In genomic region chr19:8997546-8997945, GRCm38 (mm10) we compare ENCODE assay signal across 8 mouse cellular contexts. TPM values are rescaled to one million over a fixed set of nuclear protein-coding genes. Genes with fewer than 3 reads are reported as not detected.
DNase-seq lines count a peak whose midpoint lies in the region; ATAC-seq lines count a peak whose summit lies in the region.

No protein-coding gene starts in this region.

- H3K9me3 ChIP-seq in megakaryocyte, embryonic 14.5 days: no peaks in the 10 kb centered on the region
- no peaks in the 10 kb centered on the region for H3K9me3 ChIP-seq in stomach, embryonic 14.5 days (ENCODE audit: control insufficient read depth, low read depth, low read length)

- H3K4me3 ChIP-seq in megakaryocyte, embryonic 14.5 days (replicated peaks): peak overlapping the region; percentile 66
- H3K4me3 ChIP-seq in stomach, embryonic 14.5 days (ENCODE audit: low read depth, low read length): no peak overlapping the region

- no peak overlapping the region for H3K9ac ChIP-seq in stomach, embryonic 14.5 days (replicated peaks; ENCODE audit: low read depth, low read length)

- intact Hi-C loops in left cerebral cortex, postnatal 14 days (cut with DNase I): no loop called here

- 36% methylated on average over 4 of the region's 4 CpGs for WGBS in stomach, embryonic 14.5 days

- H3K27ac ChIP-seq in stomach, embryonic 14.5 days (ENCODE audit: low read length): peak overlapping the region; percentile 66

- peaks cover 2% of the 10 kb centered on the region for H3K27me3 ChIP-seq in megakaryocyte, embryonic 14.5 days (replicated peaks)
- no peaks in the 10 kb centered on the region for H3K27me3 ChIP-seq in stomach, embryonic 14.5 days (ENCODE audit: control insufficient read depth, insufficient read depth, low read length)

- peak; percentile 89 for DNase-seq in heart, postnatal 4 days
- DNase-seq in left cerebral cortex, postnatal 14 days (ENCODE audit: low spot score in 2 of 2): peak; percentile 64 to 78

- peak overlapping the region; percentile 8; the same call in 1 of the 2 replicates for H3K4me2 ChIP-seq in stomach, embryonic 14.5 days (replicated peaks; ENCODE audit: low read depth, low read length)

- H3K4me1 ChIP-seq in megakaryocyte, embryonic 14.5 days: peaks cover 38% of the 10 kb centered on the region
- peaks cover 39% of the 10 kb centered on the region for H3K4me1 ChIP-seq in stomach, embryonic 14.5 days (ENCODE audit: control insufficient read depth, insufficient read depth, low read length)

- peaks cover 17% of the 10 kb centered on the region for H3K36me3 ChIP-seq in megakaryocyte, embryonic 14.5 days (replicated peaks; ENCODE audit: low read length)
- H3K36me3 ChIP-seq in stomach, embryonic 14.5 days (ENCODE audit: control insufficient read depth, insufficient read depth, low read length): peaks cover 28% of the 10 kb centered on the region

- peak; percentile 92 for ATAC-seq in CD4-positive, CD25-positive, alpha-beta regulatory T cell, adult 4 months
- peak; percentile 91 for ATAC-seq in activated CD4-positive, CD25-positive, alpha-beta regulatory T cell, adult 4 months
- peak; percentile 86 for ATAC-seq in frontal cortex, adult (ENCODE audit: low TSS enrichment)
- peak; percentile 93 for ATAC-seq in stomach, embryonic 14.5 days (ENCODE audit: insufficient number of reproducible peaks, insufficient read depth, low FRiP score, low read depth)
- no peak for ATAC-seq in cerebellum, adult (ENCODE audit: insufficient number of reproducible peaks, low FRiP score, low TSS enrichment)

RNA-seq across cellular contexts. Expression of gene Ahnak, which starts 8.5 kb away (rescaled TPM):
- 10 to 100 TPM; 45.2 to 48.9 TPM for polyA plus RNA-seq in CD4-positive, CD25-positive, alpha-beta regulatory T cell, adult 4 months (2017; shearing (Covaris generic))
- 10 to 100 TPM; 47.2 to 60.1 TPM for polyA plus RNA-seq in activated CD4-positive, CD25-positive, alpha-beta regulatory T cell, adult 4 months (2017; shearing (Covaris generic))
- total RNA-seq in heart, postnatal 4 days (2021): 100 to 1,000 TPM; 303 to 328 TPM
- 10 to 100 TPM; 15.7 to 23.9 TPM for total RNA-seq in left cerebral cortex, postnatal 14 days (2021)
- 4.6 and 28.7 TPM in 2 replicates for polyA plus RNA-seq in megakaryocyte, embryonic 14.5 days (2012; ENCODE audit: insufficient read depth, low replicate concordance)
- 33.4 and 40.6 TPM in 2 replicates for polyA plus RNA-seq in stomach, embryonic 14.5 days (2014; fragmentation: Nextera tagmentation; extraction: Ambion mirVana)

RNA-seq across cellular contexts. Expression of gene Eef1g, which starts 30.7 kb away (rescaled TPM):
- polyA plus RNA-seq in CD4-positive, CD25-positive, alpha-beta regulatory T cell, adult 4 months (2017; shearing (Covaris generic)): 100 to 1,000 TPM; 667 to 787 TPM
- polyA plus RNA-seq in activated CD4-positive, CD25-positive, alpha-beta regulatory T cell, adult 4 months (2017; shearing (Covaris generic)): 100 to 1,000 TPM; 589 to 842 TPM
- 100 to 1,000 TPM; 357 to 371 TPM for total RNA-seq in heart, postnatal 4 days (2021)
- total RNA-seq in left cerebral cortex, postnatal 14 days (2021): 100 to 1,000 TPM; 188 to 198 TPM
- polyA plus RNA-seq in megakaryocyte, embryonic 14.5 days (2012; ENCODE audit: insufficient read depth, low replicate concordance): 36.7 and 78.5 TPM in 2 replicates
- polyA plus RNA-seq in stomach, embryonic 14.5 days (2014; fragmentation: Nextera tagmentation; extraction: Ambion mirVana): 469 and 470 TPM in 2 replicates

RNA-seq across cellular contexts. Expression of gene Tut1, which starts 43.9 kb away (rescaled TPM):
- polyA plus RNA-seq in CD4-positive, CD25-positive, alpha-beta regulatory T cell, adult 4 months (2017; shearing (Covaris generic)): 10 to 100 TPM; 30.3 to 67.9 TPM
- 10 to 100 TPM; 21.3 to 25.1 TPM for polyA plus RNA-seq in activated CD4-positive, CD25-positive, alpha-beta regulatory T cell, adult 4 months (2017; shearing (Covaris generic))
- total RNA-seq in heart, postnatal 4 days (2021): 1 to 10 TPM; 8.3 to 9.6 TPM
- 10 to 100 TPM; 16.7 to 16.8 TPM for total RNA-seq in left cerebral cortex, postnatal 14 days (2021)
- polyA plus RNA-seq in megakaryocyte, embryonic 14.5 days (2012; ENCODE audit: insufficient read depth, low replicate concordance): 25.5 and 37.3 TPM in 2 replicates
- 27.2 and 27.6 TPM in 2 replicates for polyA plus RNA-seq in stomach, embryonic 14.5 days (2014; fragmentation: Nextera tagmentation; extraction: Ambion mirVana)

RNA-seq across cellular contexts. Expression of gene Mta2, which starts 55.9 kb away (rescaled TPM):
- 100 to 1,000 TPM in 1 of 2 experiments, 10 to 100 TPM in 1; 81.7 to 126 TPM for polyA plus RNA-seq in CD4-positive, CD25-positive, alpha-beta regulatory T cell, adult 4 months (2017; shearing (Covaris generic))
- polyA plus RNA-seq in activated CD4-positive, CD25-positive, alpha-beta regulatory T cell, adult 4 months (2017; shearing (Covaris generic)): 100 to 1,000 TPM in 1 of 2 experiments, 10 to 100 TPM in 1; 58.5 to 101 TPM
- 10 to 100 TPM; 62.5 to 63.8 TPM for total RNA-seq in heart, postnatal 4 days (2021)
- 10 to 100 TPM; 48.6 to 50.3 TPM for total RNA-seq in left cerebral cortex, postnatal 14 days (2021)
- polyA plus RNA-seq in megakaryocyte, embryonic 14.5 days (2012; ENCODE audit: insufficient read depth, low replicate concordance): 5.1 and 27.3 TPM in 2 replicates
- polyA plus RNA-seq in stomach, embryonic 14.5 days (2014; fragmentation: Nextera tagmentation; extraction: Ambion mirVana): 41.5 and 45.3 TPM in 2 replicates
